Mouse (Mus musculus): ENCODE measurements around the gene Ctdsp2. TPM values are rescaled to one million over a fixed set of nuclear protein-coding genes. Genes with fewer than 3 reads are reported as not detected.

Ctdsp2 gene
- polyA plus RNA-seq, 1 experiment from 2014 or later, result 112 TPM

GRCm38 (mm10) chr10:126972988-126973387 lies 5.5 kb upstream of the Ctdsp2 start:
- ATAC-seq (ENCODE audit: low FRiP score, low TSS enrichment), result no peak
- Histone ChIP-seq H3K9me3 (ENCODE audit: control insufficient read depth, low read length) (no peaks in the 10 kb centered on the region), H3K4me1 (ENCODE audit: control insufficient read depth, insufficient read depth, low read length) (peaks cover 39% of the 10 kb centered on the region), H3K27ac (ENCODE audit: low read depth, low read length) (peak overlapping the region; percentile 84; the same call in 1 of the 2 replicates), H3K4me3 (ENCODE audit: low read length) (no peak overlapping the region), H3K36me3 (ENCODE audit: control insufficient read depth, insufficient read depth, low read length) (no peaks in the 10 kb centered on the region), H3K27me3 (ENCODE audit: control insufficient read depth, insufficient read depth, low read length) (no peaks in the 10 kb centered on the region), H3K9ac (ENCODE audit: low read depth, low read length) (peak overlapping the region; percentile 42; the same call in 1 of the 2 replicates), H3K4me2 (replicated peaks; ENCODE audit: low read depth, low read length) (no peak overlapping the region)
- WGBS, result 28% methylated on average over 7 of the region's 7 CpGs

GRCm38 (mm10) chr10:126975706-126976105 lies 2.8 kb upstream of the Ctdsp2 start:
- no peak overlapping the region for H3K4me3 ChIP-seq (ENCODE audit: low read length)
- H3K9ac ChIP-seq (ENCODE audit: low read depth, low read length), result no peak overlapping the region
- no peaks in the 10 kb centered on the region for H3K27me3 ChIP-seq (ENCODE audit: control insufficient read depth, insufficient read depth, low read length)
- no peak overlapping the region for H3K4me2 ChIP-seq (replicated peaks; ENCODE audit: low read depth, low read length)
- 88% methylated on average over 6 of the region's 6 CpGs for WGBS
- no peak for ATAC-seq (ENCODE audit: low FRiP score, low TSS enrichment)
- no peaks in the 10 kb centered on the region for H3K36me3 ChIP-seq (ENCODE audit: control insufficient read depth, insufficient read depth, low read length)
- H3K9me3 ChIP-seq (ENCODE audit: control insufficient read depth, low read length), result no peaks in the 10 kb centered on the region
- no peak overlapping the region for H3K27ac ChIP-seq (ENCODE audit: low read depth, low read length)
- H3K4me1 ChIP-seq (ENCODE audit: control insufficient read depth, insufficient read depth, low read length), result peaks cover 41% of the 10 kb centered on the region

- WGBS, result 29% methylated on average over 4 of the region's 4 CpGs
- Histone ChIP-seq H3K36me3 (ENCODE audit: control insufficient read depth, insufficient read depth, low read length) (no peaks in the 10 kb centered on the region), H3K4me3 (ENCODE audit: low read length) (no peak overlapping the region), H3K27ac (ENCODE audit: low read depth, low read length) (no peak overlapping the region), H3K4me1 (ENCODE audit: control insufficient read depth, insufficient read depth, low read length) (peaks cover 41% of the 10 kb centered on the region), H3K9ac (ENCODE audit: low read depth, low read length) (no peak overlapping the region), H3K9me3 (ENCODE audit: control insufficient read depth, low read length) (no peaks in the 10 kb centered on the region), H3K4me2 (replicated peaks; ENCODE audit: low read depth, low read length) (no peak overlapping the region), H3K27me3 (ENCODE audit: control insufficient read depth, insufficient read depth, low read length) (no peaks in the 10 kb centered on the region)
- ATAC-seq (ENCODE audit: low FRiP score, low TSS enrichment), result no peak
Observed at GRCm38 (mm10) chr10:126977076-126977475, 1.4 kb upstream of the Ctdsp2 start.

- H3K9ac ChIP-seq (ENCODE audit: low read depth, low read length), result peak overlapping the region; percentile 99
- 0 out of 2 replicates have a peak, but pooled peaks cover 8% of the 10 kb centered on the region for H3K36me3 ChIP-seq (ENCODE audit: control insufficient read depth, insufficient read depth, low read length)
- ATAC-seq (ENCODE audit: low FRiP score, low TSS enrichment), result peak; percentile 12
- peaks cover 49% of the 10 kb centered on the region for H3K4me1 ChIP-seq (ENCODE audit: control insufficient read depth, insufficient read depth, low read length)
- H3K4me3 ChIP-seq (ENCODE audit: low read length), result peak overlapping the region; percentile 98
- H3K4me2 ChIP-seq (replicated peaks; ENCODE audit: low read depth, low read length), result peak overlapping the region; percentile 79
- WGBS, result under 1% methylated on average over 28 of the region's 62 CpGs
- H3K27ac ChIP-seq (ENCODE audit: low read depth, low read length), result peak overlapping the region; percentile 100
- no peaks in the 10 kb centered on the region for H3K27me3 ChIP-seq (ENCODE audit: control insufficient read depth, insufficient read depth, low read length)
- no peaks in the 10 kb centered on the region for H3K9me3 ChIP-seq (ENCODE audit: control insufficient read depth, low read length)
Observed at GRCm38 (mm10) chr10:126979121-126979635, 661 bp downstream of the Ctdsp2 start.

GRCm38 (mm10) chr10:126979636-126980151 lies 1.2 kb downstream of the Ctdsp2 start:
- Histone ChIP-seq H3K9ac (ENCODE audit: low read depth, low read length) (peak overlapping the region; percentile 99), H3K4me2 (replicated peaks; ENCODE audit: low read depth, low read length) (peak overlapping the region; percentile 79), H3K27me3 (ENCODE audit: control insufficient read depth, insufficient read depth, low read length) (no peaks in the 10 kb centered on the region), H3K36me3 (ENCODE audit: control insufficient read depth, insufficient read depth, low read length) (0 out of 2 replicates have a peak, but pooled peaks cover 8% of the 10 kb centered on the region), H3K4me3 (ENCODE audit: low read length) (peak overlapping the region; percentile 98), H3K4me1 (ENCODE audit: control insufficient read depth, insufficient read depth, low read length) (peaks cover 54% of the 10 kb centered on the region), H3K27ac (ENCODE audit: low read depth, low read length) (peak overlapping the region; percentile 100), H3K9me3 (ENCODE audit: control insufficient read depth, low read length) (no peaks in the 10 kb centered on the region)
- no peak for ATAC-seq (ENCODE audit: low FRiP score, low TSS enrichment)
- 1% methylated on average over 48 of the region's 57 CpGs for WGBS

GRCm38 (mm10) chr10:126980221-126980932 lies 1.9 kb downstream of the Ctdsp2 start:
- Histone ChIP-seq H3K4me2 (replicated peaks; ENCODE audit: low read depth, low read length) (peak overlapping the region; percentile 79), H3K36me3 (ENCODE audit: control insufficient read depth, insufficient read depth, low read length) (0 out of 2 replicates have a peak, but pooled peaks cover 8% of the 10 kb centered on the region), H3K27me3 (ENCODE audit: control insufficient read depth, insufficient read depth, low read length) (no peaks in the 10 kb centered on the region), H3K27ac (ENCODE audit: low read depth, low read length) (peak overlapping the region; percentile 100), H3K9me3 (ENCODE audit: control insufficient read depth, low read length) (no peaks in the 10 kb centered on the region), H3K9ac (ENCODE audit: low read depth, low read length) (peak overlapping the region; percentile 99), H3K4me1 (ENCODE audit: control insufficient read depth, insufficient read depth, low read length) (peaks cover 61% of the 10 kb centered on the region), H3K4me3 (ENCODE audit: low read length) (peak overlapping the region; percentile 98)
- WGBS, result 0% methylated on average over 16 of the region's 16 CpGs
- ATAC-seq (ENCODE audit: low FRiP score, low TSS enrichment), result peak; percentile 2; the same call in 1 of the 2 replicates

- H3K4me2 ChIP-seq (replicated peaks; ENCODE audit: low read depth, low read length), result peak overlapping the region; percentile 79
- peak overlapping the region; percentile 100; the same call in 1 of the 2 replicates for H3K27ac ChIP-seq (ENCODE audit: low read depth, low read length)
- H3K9me3 ChIP-seq (ENCODE audit: control insufficient read depth, low read length), result no peaks in the 10 kb centered on the region
- peak overlapping the region; percentile 99 for H3K9ac ChIP-seq (ENCODE audit: low read depth, low read length)
- WGBS, result 7% methylated on average over 11 of the region's 11 CpGs
- peaks cover 8% of the 10 kb centered on the region; the same call in 1 of the 2 replicates for H3K36me3 ChIP-seq (ENCODE audit: control insufficient read depth, insufficient read depth, low read length)
- no peaks in the 10 kb centered on the region for H3K27me3 ChIP-seq (ENCODE audit: control insufficient read depth, insufficient read depth, low read length)
- H3K4me1 ChIP-seq (ENCODE audit: control insufficient read depth, insufficient read depth, low read length), result peaks cover 68% of the 10 kb centered on the region
- ATAC-seq (ENCODE audit: low FRiP score, low TSS enrichment), result 0 out of 2 replicates have a peak, but pooled peaks have one; percentile 1
- H3K4me3 ChIP-seq (ENCODE audit: low read length), result peak overlapping the region; percentile 98
Observed at GRCm38 (mm10) chr10:126980933-126981530, 2.5 kb downstream of the Ctdsp2 start.

- H3K27ac ChIP-seq (ENCODE audit: low read depth, low read length), result 0 out of 2 replicates have a peak overlapping the region, but pooled peaks have one; percentile 62
- peaks cover 72% of the 10 kb centered on the region for H3K4me1 ChIP-seq (ENCODE audit: control insufficient read depth, insufficient read depth, low read length)
- peak overlapping the region; percentile 98 for H3K4me3 ChIP-seq (ENCODE audit: low read length)
- 54% methylated on average over 3 of the region's 3 CpGs for WGBS
- no peak for ATAC-seq (ENCODE audit: low FRiP score, low TSS enrichment)
- H3K9ac ChIP-seq (ENCODE audit: low read depth, low read length), result peak overlapping the region; percentile 99; the same call in 1 of the 2 replicates
- no peaks in the 10 kb centered on the region for H3K27me3 ChIP-seq (ENCODE audit: control insufficient read depth, insufficient read depth, low read length)
- H3K4me2 ChIP-seq (replicated peaks; ENCODE audit: low read depth, low read length), result peak overlapping the region; percentile 79
- H3K9me3 ChIP-seq (ENCODE audit: control insufficient read depth, low read length), result no peaks in the 10 kb centered on the region
- H3K36me3 ChIP-seq (ENCODE audit: control insufficient read depth, insufficient read depth, low read length), result peaks cover 8% of the 10 kb centered on the region; the same call in 1 of the 2 replicates
Observed at GRCm38 (mm10) chr10:126981746-126982145, 3.2 kb downstream of the Ctdsp2 start.
